Mouse (Mus musculus): ENCODE results near the gene Tha1. TPM values are rescaled to one million over a fixed set of nuclear protein-coding genes. Genes with fewer than 3 reads are reported as not detected.

Tha1 gene
- polyA plus RNA-seq, 1 experiment, result 27.7 TPM

DNA sequence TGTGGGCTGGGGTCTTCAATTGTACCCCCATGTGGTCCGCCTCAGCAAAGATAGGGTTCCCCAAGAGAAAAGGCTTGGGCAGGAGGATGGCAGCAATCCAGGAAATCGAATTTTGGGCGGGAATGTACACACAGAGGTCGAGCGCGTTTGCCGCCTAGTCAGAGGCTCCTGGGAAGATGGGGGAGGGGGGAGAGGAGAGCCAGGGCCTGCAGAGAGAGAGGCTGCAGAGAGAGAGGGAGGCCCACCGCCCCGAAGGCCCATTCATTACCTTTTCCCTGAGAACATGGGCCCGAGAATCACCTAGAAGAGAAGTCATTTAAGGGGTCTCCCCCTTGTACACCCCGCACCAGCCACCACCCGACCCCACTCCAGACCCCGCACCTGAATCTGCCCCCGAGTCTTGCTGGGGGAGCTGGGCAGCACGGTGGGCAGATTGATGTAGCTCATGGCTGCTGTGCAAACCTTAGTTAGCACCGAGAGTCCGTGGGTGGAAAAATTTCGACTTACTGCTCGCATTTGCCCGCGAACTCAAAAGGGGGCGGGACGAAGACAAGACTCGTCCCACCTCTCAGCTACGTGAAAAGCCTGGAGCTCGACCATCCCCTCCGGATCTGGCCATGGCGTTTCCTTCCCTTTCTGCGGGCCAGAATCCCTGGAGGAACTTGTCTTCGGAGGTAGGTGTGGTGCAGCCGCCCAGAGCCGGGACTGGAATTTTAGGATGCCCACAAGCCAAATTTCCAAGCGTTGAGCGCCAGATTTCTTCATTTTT, 47.8 kb downstream of the Tha1 start, which contains the start of the genes Afmid and Tk1:
Gene Afmid (plus strand): TSS at position 592 of the 769 bp plus-strand sequence.
Gene Tk1 (minus strand): TSS at position 760 of the 769 bp plus-strand sequence.
- Histone ChIP-seq H3K27me3 (ENCODE audit: control insufficient read depth, insufficient read depth, low read length) (no peaks in the 10 kb centered on the region), H3K4me1 (ENCODE audit: control insufficient read depth, insufficient read depth, insufficient read length, low read length) (peaks cover 51% of the 10 kb centered on the region), H3K36me3 (ENCODE audit: control insufficient read depth, insufficient read depth, low read length) (0 out of 2 replicates have a peak, but pooled peaks cover 2% of the 10 kb centered on the region), H3K4me3 (ENCODE audit: low read depth, low read length) (peak within 1 kb of the TSS; percentile 67), H3K27ac (ENCODE audit: insufficient read depth, low read depth, low read length) (peak within 1 kb of the TSS; percentile 56)
- TF ChIP-seq POLR2A (IDR thresholded peaks at IDR 0.05; ENCODE audit: low read depth, low read length), result no peak; the same call in 1 of the 2 replicates
- no peak for TF ChIP-seq CTCF (IDR thresholded peaks at IDR 0.05; ENCODE audit: extremely low read depth, insufficient read length, insufficient replicate concordance, low read depth, low read length)
- 1% methylated on average over 34 of the region's 34 CpGs for WGBS

GRCm38 (mm10) chr11:117824060-117824969, 49.0 kb downstream of the Tha1 start:
- H3K36me3 ChIP-seq (ENCODE audit: control insufficient read depth, insufficient read depth, low read length), result peaks cover 10% of the 10 kb centered on the region
- WGBS, result 2% methylated on average over 23 of the region's 23 CpGs
- H3K27ac ChIP-seq (ENCODE audit: insufficient read depth, low read depth, low read length), result peak overlapping the region; percentile 85
- H3K27me3 ChIP-seq (ENCODE audit: control insufficient read depth, insufficient read depth, low read length), result no peaks in the 10 kb centered on the region
- H3K4me1 ChIP-seq (ENCODE audit: control insufficient read depth, insufficient read depth, insufficient read length, low read length), result peaks cover 46% of the 10 kb centered on the region
- H3K4me3 ChIP-seq (ENCODE audit: low read depth, low read length), result peak overlapping the region; percentile 49
- TF ChIP-seq CTCF (IDR thresholded peaks at IDR 0.05; ENCODE audit: extremely low read depth, insufficient read length, insufficient replicate concordance, low read depth, low read length) (peak; percentile 88), POLR2A (IDR thresholded peaks at IDR 0.05; ENCODE audit: low read depth, low read length) (no peak)

DNA sequence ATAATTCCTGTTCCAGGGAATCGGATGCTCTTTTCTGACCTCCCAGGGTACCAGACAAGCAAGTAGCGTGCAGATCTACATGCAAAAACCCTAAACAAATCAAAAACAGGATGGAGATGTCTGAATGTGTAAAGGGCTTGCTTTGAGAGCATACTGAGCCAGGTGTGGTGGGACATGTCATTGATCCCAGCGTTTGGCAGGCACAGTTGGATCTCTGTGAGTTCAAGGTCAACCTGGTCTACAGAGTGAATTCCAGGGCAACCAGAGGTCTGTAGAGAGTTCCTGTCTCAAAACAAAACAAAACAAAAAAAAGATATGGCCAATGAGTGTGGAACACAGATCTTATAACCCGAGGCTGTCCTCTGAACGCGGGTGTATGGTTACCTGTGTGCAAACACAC, 49.9 kb downstream of the Tha1 start:
- H3K27me3 ChIP-seq (ENCODE audit: control insufficient read depth, insufficient read depth, low read length), result no peaks in the 10 kb centered on the region
- H3K4me1 ChIP-seq (ENCODE audit: control insufficient read depth, insufficient read depth, insufficient read length, low read length), result peaks cover 40% of the 10 kb centered on the region
- peaks cover 12% of the 10 kb centered on the region for H3K36me3 ChIP-seq (ENCODE audit: control insufficient read depth, insufficient read depth, low read length)
- no peak overlapping the region for H3K4me3 ChIP-seq (ENCODE audit: low read depth, low read length)
- peak overlapping the region; percentile 85; the same call in 1 of the 2 replicates for H3K27ac ChIP-seq (ENCODE audit: insufficient read depth, low read depth, low read length)
- TF ChIP-seq POLR2A (IDR thresholded peaks at IDR 0.05; ENCODE audit: low read depth, low read length) (no peak), CTCF (IDR thresholded peaks at IDR 0.05; ENCODE audit: extremely low read depth, insufficient read length, insufficient replicate concordance, low read depth, low read length) (no peak)
- WGBS, result 67% methylated on average over 6 of the region's 6 CpGs

- TF ChIP-seq CTCF (IDR thresholded peaks at IDR 0.05; ENCODE audit: extremely low read depth, insufficient read length, insufficient replicate concordance, low read depth, low read length), result no peak
- no peak for TF ChIP-seq POLR2A (IDR thresholded peaks at IDR 0.05; ENCODE audit: low read depth, low read length)
- Histone ChIP-seq H3K4me3 (ENCODE audit: low read depth, low read length) (no peak overlapping the region), H3K27me3 (ENCODE audit: control insufficient read depth, insufficient read depth, low read length) (no peaks in the 10 kb centered on the region), H3K36me3 (ENCODE audit: control insufficient read depth, insufficient read depth, low read length) (peaks cover 17% of the 10 kb centered on the region), H3K4me1 (ENCODE audit: control insufficient read depth, insufficient read depth, insufficient read length, low read length) (peaks cover 34% of the 10 kb centered on the region), H3K27ac (ENCODE audit: insufficient read depth, low read depth, low read length) (peak overlapping the region; percentile 25)
- 52% methylated on average over 7 of the region's 7 CpGs for WGBS
Measured at GRCm38 (mm10) chr11:117822728-117823241, 50.5 kb downstream of the Tha1 start.

DNA sequence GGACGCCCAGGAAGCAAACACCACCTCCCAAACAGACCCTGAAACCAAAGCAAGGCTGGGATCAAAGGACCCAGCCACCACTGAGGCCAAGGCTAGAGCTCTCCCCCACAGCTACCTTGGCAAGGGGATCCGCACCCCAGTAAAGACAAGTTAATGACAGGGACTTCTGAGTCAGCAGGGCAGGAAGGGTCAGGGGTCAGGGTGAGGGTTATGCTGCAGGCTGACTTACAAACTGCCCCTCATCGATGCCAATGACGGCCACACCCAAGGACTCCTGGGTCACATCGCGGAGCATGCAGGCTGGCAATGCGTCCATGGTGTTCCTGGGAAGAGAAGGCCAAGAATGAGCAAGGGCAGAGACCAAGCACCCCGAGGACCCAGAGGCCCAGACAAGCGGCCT, 51.4 kb downstream of the Tha1 start:
- TF ChIP-seq POLR2A (IDR thresholded peaks at IDR 0.05; ENCODE audit: low read depth, low read length), result no peak
- no peak for TF ChIP-seq CTCF (IDR thresholded peaks at IDR 0.05; ENCODE audit: extremely low read depth, insufficient read length, insufficient replicate concordance, low read depth, low read length)
- 66% methylated on average over 9 of the region's 9 CpGs for WGBS
- peaks cover 29% of the 10 kb centered on the region for H3K4me1 ChIP-seq (ENCODE audit: control insufficient read depth, insufficient read depth, insufficient read length, low read length)
- H3K27me3 ChIP-seq (ENCODE audit: control insufficient read depth, insufficient read depth, low read length), result no peaks in the 10 kb centered on the region
- H3K4me3 ChIP-seq (ENCODE audit: low read depth, low read length), result no peak overlapping the region
- peaks cover 24% of the 10 kb centered on the region for H3K36me3 ChIP-seq (ENCODE audit: control insufficient read depth, insufficient read depth, low read length)
- no peak overlapping the region for H3K27ac ChIP-seq (ENCODE audit: insufficient read depth, low read depth, low read length)

- no peak for TF ChIP-seq CTCF (IDR thresholded peaks at IDR 0.05; ENCODE audit: extremely low read depth, insufficient read length, insufficient replicate concordance, low read depth, low read length)
- TF ChIP-seq POLR2A (IDR thresholded peaks at IDR 0.05; ENCODE audit: low read depth, low read length), result no peak
- WGBS, result 44% methylated on average over 7 of the region's 7 CpGs
- Histone ChIP-seq H3K4me1 (ENCODE audit: control insufficient read depth, insufficient read depth, insufficient read length, low read length) (peaks cover 35% of the 10 kb centered on the region), H3K27me3 (ENCODE audit: control insufficient read depth, insufficient read depth, low read length) (no peaks in the 10 kb centered on the region), H3K27ac (ENCODE audit: insufficient read depth, low read depth, low read length) (no peak overlapping the region), H3K36me3 (ENCODE audit: control insufficient read depth, insufficient read depth, low read length) (peaks cover 24% of the 10 kb centered on the region), H3K4me3 (ENCODE audit: low read depth, low read length) (no peak overlapping the region)
Measured at GRCm38 (mm10) chr11:117820173-117820572, 53.1 kb downstream of the Tha1 start.

Measured in small intestine, adult 2 months (tissue).